Mouse (Mus musculus): Measurements from ENCODE around the gene Brox. TPM values are rescaled to one million over a fixed set of nuclear protein-coding genes. Genes with fewer than 3 reads are reported as not detected.
"Not testable (repeated sequence)": the region's sequence is repeated elsewhere in the genome, so short reads cannot be mapped to it uniquely, and the experiment has no call there.

The Brox gene
- 10 to 100 TPM; 47.5 to 63.0 (median 56.3) TPM for total RNA-seq (2022)

GRCm38 (mm10) chr1:183296877-183297383 is at the start of gene Brox:
TSS of gene Brox (minus strand) at chr1:183297269.
- peak; percentile 87 to 91 for DNase-seq (ENCODE audit: low spot score in 2 of 2)

- DNase-seq (ENCODE audit: low spot score in 2 of 2), result no peak
Measured at GRCm38 (mm10) chr1:183345817-183346195, 48.7 kb upstream of the Brox start.

GRCm38 (mm10) chr1:183344886-183345816 is 48.1 kb upstream of the Brox start:
- DNase-seq (ENCODE audit: low spot score in 2 of 2), result peak; percentile 68 to 81

- DNase-seq (ENCODE audit: low spot score in 2 of 2), result not testable (repeated sequence)
Measured at GRCm38 (mm10) chr1:183342902-183343301, 45.8 kb upstream of the Brox start.

- no peak for DNase-seq (ENCODE audit: low spot score in 2 of 2)
Measured at GRCm38 (mm10) chr1:183327171-183327570, 30.1 kb upstream of the Brox start.

GRCm38 (mm10) chr1:183324433-183324832 is 27.4 kb upstream of the Brox start:
- no peak for DNase-seq (ENCODE audit: low spot score in 2 of 2)

GRCm38 (mm10) chr1:183323923-183324322 is 26.9 kb upstream of the Brox start:
- DNase-seq (ENCODE audit: low spot score in 2 of 2), result no peak

GRCm38 (mm10) chr1:183322496-183322895 is 25.4 kb upstream of the Brox start:
- DNase-seq (ENCODE audit: low spot score in 2 of 2), result not testable (repeated sequence)

GRCm38 (mm10) chr1:183320708-183321107 is 23.6 kb upstream of the Brox start:
- no peak for DNase-seq (ENCODE audit: low spot score in 2 of 2)

- DNase-seq (ENCODE audit: low spot score in 2 of 2), result no peak
Measured at GRCm38 (mm10) chr1:183315783-183316182, 18.7 kb upstream of the Brox start.

GRCm38 (mm10) chr1:183312076-183312475 is 15.0 kb upstream of the Brox start:
- no peak for DNase-seq (ENCODE audit: low spot score in 2 of 2)

GRCm38 (mm10) chr1:183309601-183310000 is 12.5 kb upstream of the Brox start:
- DNase-seq (ENCODE audit: low spot score in 2 of 2), result not testable (repeated sequence)

GRCm38 (mm10) chr1:183308476-183308875 is 11.4 kb upstream of the Brox start:
- no peak for DNase-seq (ENCODE audit: low spot score in 2 of 2)

GRCm38 (mm10) chr1:183307555-183307954 is 10.5 kb upstream of the Brox start:
- DNase-seq (ENCODE audit: low spot score in 2 of 2), result no peak

GRCm38 (mm10) chr1:183299161-183299560 is 2.1 kb upstream of the Brox start:
- peak; percentile 96 to 97 for DNase-seq (ENCODE audit: low spot score in 2 of 2)

- peak; percentile 25 to 35 for DNase-seq (ENCODE audit: low spot score in 2 of 2)
Measured at GRCm38 (mm10) chr1:183297886-183298489, 919 bp upstream of the Brox start.

- DNase-seq (ENCODE audit: low spot score in 2 of 2), result no peak
Measured at GRCm38 (mm10) chr1:183297473-183297885, 410 bp upstream of the Brox start.

- peak in 1 of 2 experiments; percentile 18 for DNase-seq (ENCODE audit: low spot score in 2 of 2)
Measured at GRCm38 (mm10) chr1:183296465-183296864, 604 bp downstream of the Brox start, which contains the start of gene Aida. TSS of gene Aida (plus strand) at chr1:183296590.

- DNase-seq (ENCODE audit: low spot score in 2 of 2), result no peak
Measured at GRCm38 (mm10) chr1:183289576-183289975, 7.5 kb downstream of the Brox start.

GRCm38 (mm10) chr1:183288351-183288750 is 8.7 kb downstream of the Brox start:
- no peak for DNase-seq (ENCODE audit: low spot score in 2 of 2)

GRCm38 (mm10) chr1:183275763-183276162 is 21.3 kb downstream of the Brox start:
- DNase-seq (ENCODE audit: low spot score in 2 of 2), result no peak

- no peak for DNase-seq (ENCODE audit: low spot score in 2 of 2)
Measured at GRCm38 (mm10) chr1:183274385-183274784, 22.7 kb downstream of the Brox start.
